Mouse (Mus musculus) 416B (cell line): ENCODE results near the gene Tbxa2r.

Experiments used
- DNase-seq: peaks from one replicate; pipeline ENCODE4 v3.0.0; 2011; ENCODE audit warnings: low read depth

Tbxa2r gene

DNA sequence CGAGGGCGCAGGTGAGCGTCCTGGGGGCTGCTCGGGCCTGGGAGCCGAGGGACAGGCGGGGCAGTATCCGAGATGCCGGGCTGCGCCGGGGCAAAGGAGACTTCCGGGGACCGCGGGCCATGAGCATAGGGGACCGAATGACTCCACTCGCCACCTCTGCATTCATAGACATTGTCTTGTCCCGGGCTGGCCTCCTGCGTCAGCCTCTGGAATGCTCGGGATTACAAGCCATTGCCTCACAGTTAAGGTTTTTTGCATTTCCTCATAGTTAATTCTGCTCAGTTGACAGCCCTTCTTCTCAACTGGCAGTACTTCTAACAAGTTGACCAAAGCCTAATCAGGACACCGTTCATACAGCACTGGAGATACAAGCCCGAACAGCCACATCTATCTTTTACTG, 7.1 kb upstream of the Tbxa2r start:
- DNase-seq, result no peak

DNA sequence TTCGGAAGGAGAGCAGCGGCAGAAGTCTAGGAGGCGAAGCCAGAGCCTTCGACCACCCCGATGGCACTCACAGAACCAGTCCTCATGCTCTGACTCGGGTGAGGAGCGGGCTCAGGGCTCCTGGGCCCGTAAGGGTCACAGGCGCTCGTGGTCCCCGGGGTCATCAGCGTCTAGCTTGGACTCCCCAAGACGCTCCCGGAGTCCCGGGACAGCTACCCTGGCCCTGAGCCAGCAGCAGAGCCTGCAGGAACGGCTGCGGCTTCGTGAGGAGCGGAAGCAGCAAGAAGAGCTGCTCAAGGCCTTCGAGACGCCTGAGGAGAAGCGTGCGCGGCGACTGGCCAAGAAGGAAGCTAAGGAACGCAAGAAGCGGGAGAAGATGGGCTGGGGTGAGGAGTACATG, 6.1 kb upstream of the Tbxa2r start:
- no peak for DNase-seq

GRCm38 (mm10) chr10:81323141-81323775, 5.3 kb upstream of the Tbxa2r start:
- no peak for DNase-seq

DNA sequence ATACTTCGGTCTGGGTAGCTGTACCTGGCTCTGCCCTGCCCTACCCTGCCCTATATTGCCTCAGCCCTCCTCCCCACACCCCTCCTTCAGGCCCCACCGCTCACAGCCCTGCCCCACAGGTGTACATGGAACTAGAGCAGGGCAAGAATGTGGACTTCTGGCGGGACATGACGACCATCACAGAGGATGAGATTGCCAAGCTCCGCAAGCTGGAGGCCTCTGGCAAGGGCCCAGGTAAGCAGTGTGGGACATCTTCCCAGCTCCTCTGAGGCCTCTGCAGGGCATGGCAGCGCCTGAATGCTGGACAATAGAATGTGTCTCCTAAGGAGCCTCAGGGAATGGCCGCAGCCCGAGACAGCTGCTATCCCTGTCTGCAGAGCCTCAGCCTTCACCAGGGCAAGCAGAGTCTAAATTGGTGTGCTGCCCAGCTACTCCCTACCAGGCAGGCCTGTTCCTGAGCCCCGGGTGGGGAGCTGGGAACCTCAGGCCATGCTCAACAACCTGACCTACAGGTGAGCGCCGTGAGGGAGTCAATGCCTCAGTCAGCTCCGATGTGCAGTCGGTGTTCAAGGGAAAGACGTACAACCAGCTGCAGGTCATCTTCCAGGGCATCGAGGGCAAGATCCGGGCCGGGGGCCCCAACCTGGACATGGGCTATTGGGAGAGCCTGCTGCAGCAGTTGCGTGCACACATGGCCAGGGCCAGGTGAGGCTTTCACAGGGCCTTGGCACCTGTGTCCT, 4.6 kb upstream of the Tbxa2r start:
- DNase-seq, result no peak

- DNase-seq, result no peak
These were observed 3.4 kb upstream of the Tbxa2r start for GRCm38 (mm10) chr10:81325176-81325575.

DNA sequence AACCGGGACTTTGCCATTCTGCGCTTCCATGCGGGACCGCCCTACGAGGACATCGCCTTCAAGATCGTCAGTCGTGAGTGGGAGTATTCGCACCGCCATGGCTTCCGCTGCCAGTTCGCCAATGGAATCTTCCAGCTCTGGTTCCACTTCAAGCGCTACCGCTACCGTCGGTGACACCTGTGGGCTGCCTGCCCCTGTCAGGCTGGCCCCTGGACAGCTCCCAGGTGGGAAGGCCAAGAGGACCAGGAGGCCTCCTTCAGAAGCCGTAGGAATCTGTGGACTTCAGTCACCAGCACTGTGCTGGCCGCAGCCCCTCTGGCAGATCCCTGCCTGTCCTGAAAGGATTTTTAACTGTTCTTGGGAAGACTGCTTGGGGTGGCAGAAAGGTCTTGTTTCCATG, 2.8 kb upstream of the Tbxa2r start:
- DNase-seq, result no peak

- DNase-seq, result peak; percentile 87
These were observed 1.7 kb upstream of the Tbxa2r start for GRCm38 (mm10) chr10:81326858-81327257.

- DNase-seq, result no peak
These were observed 572 bp upstream of the Tbxa2r start for GRCm38 (mm10) chr10:81327959-81328358.

- DNase-seq, result no peak
These were observed 854 bp downstream of the Tbxa2r start for GRCm38 (mm10) chr10:81329194-81329975.

DNA sequence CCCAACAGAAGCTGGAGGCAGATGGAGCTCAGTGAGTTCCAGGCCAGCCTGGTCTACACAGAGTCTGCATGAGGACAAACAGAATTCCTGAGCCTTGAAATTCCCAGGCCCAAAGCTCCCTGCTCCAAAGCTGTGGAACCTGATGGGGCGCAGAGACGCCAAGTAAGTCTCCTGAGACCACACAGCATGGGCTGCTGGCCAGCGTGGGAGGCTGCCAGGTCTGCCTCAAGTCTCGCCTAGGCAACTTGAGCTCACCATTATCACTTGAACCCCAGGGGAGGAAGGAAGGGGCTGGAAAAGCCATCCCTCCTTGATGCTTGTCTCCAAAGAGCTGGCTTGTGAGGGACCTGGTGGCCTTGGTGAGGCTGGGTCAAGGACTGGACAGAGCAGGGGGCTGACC, 1.5 kb downstream of the Tbxa2r start:
- no peak for DNase-seq

DNA sequence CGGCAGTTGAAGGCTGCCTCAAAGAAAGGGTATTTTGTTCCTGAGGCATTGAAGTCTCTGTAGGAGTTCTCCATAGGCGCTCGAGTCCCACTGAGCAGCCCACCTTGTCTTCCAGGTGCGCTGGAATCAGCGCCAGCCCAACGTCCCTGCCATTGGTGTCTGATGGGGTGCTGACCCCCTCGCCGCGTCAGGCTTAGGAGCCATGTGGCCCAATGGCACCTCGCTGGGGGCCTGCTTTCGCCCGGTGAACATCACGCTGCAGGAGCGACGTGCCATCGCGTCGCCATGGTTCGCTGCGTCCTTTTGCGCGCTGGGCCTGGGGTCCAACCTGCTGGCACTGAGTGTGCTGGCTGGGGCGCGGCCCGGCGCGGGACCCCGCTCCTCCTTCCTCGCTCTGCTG, 3.7 kb downstream of the Tbxa2r start:
- DNase-seq, result no peak

GRCm38 (mm10) chr10:81334324-81334723, 5.8 kb downstream of the Tbxa2r start:
- DNase-seq, result no peak

GRCm38 (mm10) chr10:81335393-81336340, 7.1 kb downstream of the Tbxa2r start:
- DNase-seq, result no peak

DNA sequence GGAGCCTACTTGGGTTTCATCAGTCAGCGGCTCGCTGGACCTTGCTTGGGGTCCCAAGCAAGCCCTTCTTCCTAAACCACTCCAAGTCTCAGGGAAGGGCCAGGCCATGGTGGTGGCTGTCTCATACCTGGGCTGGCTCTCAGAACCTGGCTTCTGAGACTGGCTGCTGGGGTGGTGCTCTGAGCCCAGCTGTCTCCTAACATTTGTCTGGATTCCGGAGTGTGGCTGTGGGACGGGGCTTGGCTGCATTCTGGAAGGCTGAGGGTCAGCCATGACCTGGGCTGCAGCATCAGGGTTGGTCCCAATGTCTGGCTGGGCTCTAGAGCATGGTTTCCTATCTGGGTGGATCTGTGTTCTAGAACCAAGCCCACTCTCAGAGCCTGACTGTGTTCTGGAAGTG, 8.0 kb downstream of the Tbxa2r start:
- DNase-seq, result no peak

DNA sequence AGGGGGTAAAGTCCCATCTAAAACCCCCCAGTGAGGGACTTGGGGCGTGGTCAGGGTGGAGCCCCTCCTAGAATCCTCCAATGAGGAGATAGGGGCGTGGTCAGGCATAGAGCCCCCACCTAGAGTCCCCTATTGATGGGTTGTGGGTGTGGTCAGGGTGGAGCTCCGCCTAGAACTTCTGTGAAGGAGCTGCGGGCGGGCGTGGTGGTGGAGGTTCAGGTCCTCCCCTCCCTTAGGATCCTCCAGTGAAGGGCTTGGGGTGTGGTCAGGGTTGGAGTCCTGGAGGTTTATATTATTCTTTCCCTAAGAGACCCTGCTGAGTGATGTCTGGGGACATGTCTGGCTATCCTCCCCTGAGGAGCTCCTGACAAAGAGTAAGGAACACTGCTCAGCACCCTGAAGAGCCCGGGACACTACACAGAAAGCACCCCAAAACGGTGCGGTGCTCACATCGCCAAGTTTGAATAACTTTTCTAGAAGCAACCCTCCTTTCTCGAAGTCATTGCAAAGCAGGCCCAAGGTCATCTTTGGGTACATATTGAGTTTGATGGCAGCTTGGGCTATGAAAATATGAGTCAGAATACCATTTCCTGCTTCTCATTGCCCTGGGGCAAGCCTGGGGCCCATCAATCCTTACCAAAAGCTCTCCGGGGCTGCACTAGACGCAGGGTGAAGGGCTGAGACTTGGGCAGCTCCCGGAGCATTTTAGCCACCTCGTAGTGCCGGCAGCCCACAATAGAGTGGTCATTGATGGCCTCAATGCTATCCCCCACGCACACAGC, 12.2 kb downstream of the Tbxa2r start:
- DNase-seq, result peak; percentile 72

DNA sequence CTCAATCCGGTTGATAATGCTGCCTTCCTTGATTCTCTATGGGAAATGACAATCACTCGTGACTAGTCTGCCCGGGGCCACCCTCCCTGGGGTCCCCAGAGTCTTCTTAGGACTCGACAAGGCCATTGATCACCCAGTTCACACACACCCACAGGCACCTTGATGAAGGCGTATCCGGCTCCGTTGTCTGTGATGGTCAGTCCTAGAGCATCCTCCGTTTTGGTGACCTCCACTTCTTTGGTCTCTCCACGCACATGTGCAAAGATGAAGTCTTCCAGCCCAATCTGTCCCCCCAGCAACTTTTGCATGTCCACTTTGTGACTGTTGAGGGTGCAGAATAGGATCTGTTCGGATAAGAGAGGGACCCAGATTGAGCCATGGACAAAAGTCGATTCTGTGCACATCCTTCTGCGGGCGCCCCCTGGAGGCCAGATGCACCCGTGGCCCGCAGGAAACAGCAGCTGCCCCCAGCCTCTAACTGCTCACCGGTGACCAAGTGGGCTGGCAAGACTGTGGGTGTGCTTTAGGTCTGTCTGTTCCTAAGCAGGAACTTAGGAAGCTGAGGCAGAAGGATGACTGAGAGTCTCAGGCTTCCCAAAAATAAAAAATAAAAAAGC, 12.9 kb downstream of the Tbxa2r start:
- peak; percentile 74 for DNase-seq

- no peak for DNase-seq
These were observed 14.4 kb downstream of the Tbxa2r start, which contains the start of gene Gipc3 for GRCm38 (mm10) chr10:81342686-81343505. Gipc3 (minus strand) TSS chr10:81343266.

DNA sequence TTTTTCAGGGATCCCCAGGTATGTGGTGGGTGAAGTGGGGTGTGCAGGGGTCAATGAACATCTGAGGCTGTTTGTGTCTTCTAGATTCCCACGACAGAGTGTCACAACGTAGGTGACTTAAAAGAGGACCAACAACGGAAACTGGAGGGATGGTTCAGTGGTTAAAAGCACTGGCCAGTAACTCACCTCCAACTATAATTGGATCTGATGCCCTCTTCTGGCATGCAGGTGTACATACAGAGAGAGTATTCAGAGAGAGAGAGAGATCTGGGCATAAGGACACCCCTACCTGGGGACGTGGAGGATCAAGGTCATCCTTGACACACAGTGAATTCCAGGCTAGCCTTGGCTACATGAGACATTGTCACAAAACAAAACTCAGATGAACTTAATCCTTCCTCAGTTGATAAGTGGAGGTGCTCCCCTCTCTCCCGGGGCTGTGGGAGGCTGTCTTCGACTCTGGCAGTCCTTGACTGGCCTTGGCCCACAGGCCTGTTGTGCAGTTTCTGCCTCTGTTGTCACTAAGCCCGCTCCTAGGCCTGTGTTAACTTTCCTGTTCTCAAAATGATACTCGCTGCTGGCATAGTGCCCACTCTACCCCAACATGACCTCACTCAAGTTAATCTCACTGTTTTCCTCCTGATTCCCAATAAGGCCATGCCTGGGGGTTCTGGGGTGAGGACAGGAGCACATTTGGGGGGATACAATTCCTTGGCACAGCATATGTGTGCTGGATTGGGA, 16.1 kb downstream of the Tbxa2r start:
- peak; percentile 78 for DNase-seq

DNA sequence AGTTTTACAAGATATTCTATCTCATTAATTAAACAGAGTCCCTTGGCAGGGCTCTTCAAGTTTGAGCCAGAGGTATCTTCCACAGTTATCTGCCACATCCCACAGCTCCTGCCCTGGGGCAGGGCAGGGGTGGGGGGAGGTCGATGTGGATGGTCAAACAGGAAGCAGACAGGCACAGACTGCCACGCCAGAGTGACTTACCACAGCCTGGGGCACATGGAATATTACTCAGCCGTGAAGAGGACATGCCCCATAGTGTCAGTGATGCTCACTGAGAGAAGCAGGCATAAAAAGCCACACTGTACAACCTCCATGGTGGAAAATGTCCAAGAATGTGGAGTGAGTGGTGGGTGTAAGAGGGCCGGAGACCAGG, 16.6 kb downstream of the Tbxa2r start:
- DNase-seq, result no peak
